Mouse (Mus musculus): ENCODE data around the gene Rrp7a. TPM values are rescaled to one million over a fixed set of nuclear protein-coding genes. Genes with fewer than 3 reads are reported as not detected.

Gene Rrp7a
- polyA plus RNA-seq, 1 experiment, result 109 TPM

DNA sequence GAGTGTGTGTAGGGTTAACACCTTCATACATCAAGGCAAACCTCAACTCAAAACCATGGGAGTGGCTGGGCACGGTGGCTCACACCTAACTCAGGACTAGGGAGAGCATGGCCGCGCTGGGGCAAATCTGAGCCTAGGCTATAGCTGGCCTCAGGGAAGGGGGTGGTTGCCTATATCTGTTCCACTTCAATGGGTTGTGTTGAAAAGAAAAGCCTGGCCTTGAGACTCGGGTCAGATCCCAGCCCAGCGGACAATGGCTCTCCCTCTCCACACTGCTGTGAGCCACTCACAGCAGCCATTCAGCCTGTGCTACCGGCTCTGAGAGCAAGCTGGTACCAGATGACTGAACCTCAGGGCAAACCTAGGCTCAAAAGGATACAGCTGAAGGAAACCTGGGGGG is 7.5 kb downstream of the Rrp7a start:
- DNase-seq (ENCODE audit: extremely low spot score in 1 of 2, low spot score in 1 of 2), result no peak

DNA sequence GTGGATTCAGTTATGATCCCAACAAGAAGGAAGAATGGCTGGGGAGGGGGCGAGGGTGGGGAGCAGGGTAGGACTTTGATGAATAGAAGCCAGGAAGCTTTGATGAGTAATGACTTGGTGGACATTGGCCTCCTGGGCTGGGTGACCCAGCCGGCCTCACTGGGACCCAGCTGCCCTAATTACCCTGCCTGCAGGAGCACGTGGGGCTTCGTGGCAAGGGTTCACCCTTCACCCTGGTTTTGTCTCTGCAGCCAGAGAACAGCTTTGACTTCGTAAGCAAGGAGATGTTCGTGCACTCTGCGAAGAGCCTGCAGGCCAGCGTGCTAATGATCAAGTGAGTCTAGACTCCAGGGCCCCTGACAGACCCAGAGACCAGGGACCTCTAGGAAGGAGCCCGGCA is 8.5 kb downstream of the Rrp7a start:
- DNase-seq (ENCODE audit: extremely low spot score in 1 of 2, low spot score in 1 of 2), result no peak

DNA sequence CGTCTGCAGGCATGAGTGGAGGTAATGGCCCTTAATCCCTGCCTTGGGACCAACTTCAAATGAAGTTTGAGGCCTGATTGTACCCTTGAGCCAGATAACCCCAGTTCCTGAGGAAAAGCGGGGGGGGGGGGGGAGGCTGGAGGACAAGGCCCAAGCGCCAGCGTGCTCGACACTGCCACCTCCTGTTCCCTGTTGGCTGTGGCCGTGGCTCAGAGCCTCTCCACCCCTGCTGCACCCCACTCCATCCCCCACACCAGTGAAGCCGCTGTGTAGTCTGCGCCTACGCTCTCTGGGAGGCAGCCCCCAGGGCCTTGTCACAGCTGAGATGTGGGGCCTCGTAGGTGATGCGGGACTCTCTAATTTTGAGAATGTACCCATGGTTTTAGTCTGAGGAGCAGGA is 9.7 kb downstream of the Rrp7a start:
- peak in 1 of 2 experiments; percentile 79 for DNase-seq (ENCODE audit: extremely low spot score in 1 of 2, low spot score in 1 of 2)

DNA sequence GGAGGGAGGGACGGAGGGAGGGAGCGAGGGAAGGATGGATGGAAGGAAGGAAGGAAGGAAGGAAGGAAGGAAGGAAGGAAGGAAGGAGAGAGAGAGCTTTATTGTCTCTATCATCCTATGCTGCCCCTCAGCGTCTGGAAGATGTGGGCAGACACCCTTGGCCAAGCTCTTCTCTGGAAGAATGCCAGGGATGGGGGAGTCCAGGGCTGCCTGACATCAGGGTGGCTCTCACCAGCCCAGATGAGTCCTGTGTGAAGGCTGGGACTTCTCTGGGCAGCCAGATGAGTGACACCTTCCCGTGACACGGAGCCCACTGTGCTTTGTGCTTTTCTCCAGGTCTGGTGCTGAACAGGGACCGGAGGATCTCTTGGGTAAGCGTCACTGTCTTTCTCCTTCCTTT is 10.7 kb downstream of the Rrp7a start:
- no peak for DNase-seq (ENCODE audit: extremely low spot score in 1 of 2, low spot score in 1 of 2)

DNA sequence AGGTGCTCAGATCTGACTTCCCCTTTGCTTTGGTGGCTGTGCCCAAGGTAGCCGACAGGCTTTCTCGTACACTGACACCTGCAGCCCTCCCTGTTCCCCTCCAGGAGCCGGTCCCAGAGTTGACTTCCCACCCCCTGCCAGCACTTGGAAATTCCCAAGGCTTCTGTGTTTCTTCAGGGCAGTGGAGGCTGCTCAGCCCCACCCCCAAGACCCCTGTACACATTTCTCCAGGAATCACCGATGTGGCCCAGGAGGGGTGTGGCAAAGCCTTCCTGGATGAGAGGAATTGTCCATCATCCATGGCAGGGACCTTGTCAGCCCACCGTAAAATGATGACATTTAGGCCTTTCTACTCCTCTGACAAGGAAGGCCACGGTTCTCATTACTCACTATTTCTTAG is 11.3 kb downstream of the Rrp7a start:
- no peak for DNase-seq (ENCODE audit: extremely low spot score in 1 of 2, low spot score in 1 of 2)

DNA sequence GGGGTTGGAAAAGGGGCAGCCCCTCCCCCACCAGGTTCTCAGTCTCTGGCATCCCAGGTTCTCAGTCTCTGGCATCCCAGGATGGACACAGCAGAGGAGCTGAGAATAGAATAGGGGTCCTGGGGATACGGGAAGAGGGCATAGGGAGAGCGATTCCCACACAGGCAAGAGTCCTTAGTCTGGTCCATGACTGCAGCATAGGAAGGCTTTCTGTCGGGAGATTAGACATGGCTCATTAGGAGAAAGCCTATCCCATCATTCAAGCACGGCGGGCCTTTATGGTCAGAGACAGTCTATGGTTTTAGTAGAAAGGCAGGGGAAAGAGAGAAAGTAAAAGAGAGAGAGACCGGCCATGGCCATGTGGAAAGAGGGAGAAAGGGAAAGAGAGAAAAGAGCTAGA is 14.8 kb downstream of the Rrp7a start:
- DNase-seq (ENCODE audit: extremely low spot score in 1 of 2, low spot score in 1 of 2), result no peak

DNA sequence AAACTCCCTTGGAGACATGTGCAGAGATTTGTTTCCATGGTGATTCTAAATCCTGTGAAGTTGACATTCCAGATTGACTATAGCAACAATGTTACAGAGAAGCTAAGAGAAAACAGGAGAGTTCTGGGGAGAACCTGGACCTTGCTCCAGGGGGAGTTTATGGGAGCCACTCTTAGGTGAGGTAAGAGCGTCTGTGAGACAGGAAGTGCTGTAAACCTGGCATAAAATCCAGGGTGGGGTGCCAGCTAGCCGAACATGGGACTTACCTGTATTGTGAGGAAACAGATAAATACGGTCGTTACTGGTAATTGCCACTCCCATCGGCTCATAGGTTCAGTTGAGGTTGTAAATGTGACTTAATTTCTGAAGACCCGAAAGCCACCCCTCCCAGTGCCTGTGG is 16.2 kb downstream of the Rrp7a start:
- no peak for DNase-seq (ENCODE audit: extremely low spot score in 1 of 2, low spot score in 1 of 2)

DNA sequence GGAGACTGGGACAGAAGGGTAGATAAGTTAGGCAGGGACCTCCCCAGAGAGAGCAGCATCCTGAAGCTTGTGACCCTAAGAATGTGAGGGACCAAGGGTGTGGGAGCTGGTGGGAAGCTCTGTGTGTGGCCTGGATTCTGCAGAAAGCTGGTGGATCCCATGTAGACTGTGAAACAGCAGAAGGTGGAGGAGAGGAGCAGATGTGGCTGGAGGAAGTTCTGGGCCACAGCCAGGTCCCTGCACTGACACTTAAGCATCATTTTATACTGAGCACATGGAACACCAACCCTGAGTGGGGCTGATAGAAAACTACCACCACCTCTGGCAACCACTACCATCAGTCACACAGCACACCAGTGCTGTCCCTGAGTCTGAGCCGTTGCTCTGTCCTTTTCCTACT is 19.5 kb downstream of the Rrp7a start:
- DNase-seq (ENCODE audit: extremely low spot score in 1 of 2, low spot score in 1 of 2), result peak in 1 of 2 experiments; percentile 67

DNA sequence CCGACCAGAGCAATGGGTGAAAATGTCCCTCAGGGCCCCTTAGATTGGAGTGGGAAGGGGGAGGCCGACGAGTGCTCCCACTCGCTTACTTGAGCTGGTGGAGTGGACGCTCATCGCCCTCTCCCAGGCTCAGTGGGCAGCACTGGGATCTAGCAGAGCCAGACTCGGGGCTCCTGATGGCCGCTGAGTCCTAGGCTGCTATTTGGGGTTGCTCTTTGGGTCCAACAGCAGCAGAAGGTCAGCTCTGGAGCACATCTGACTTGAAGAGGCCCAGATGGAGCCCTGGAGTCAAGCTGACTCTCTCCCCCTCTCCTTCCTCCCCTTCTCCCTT is 22.3 kb downstream of the Rrp7a start:
- no peak for DNase-seq (ENCODE audit: extremely low spot score in 1 of 2, low spot score in 1 of 2)

DNA sequence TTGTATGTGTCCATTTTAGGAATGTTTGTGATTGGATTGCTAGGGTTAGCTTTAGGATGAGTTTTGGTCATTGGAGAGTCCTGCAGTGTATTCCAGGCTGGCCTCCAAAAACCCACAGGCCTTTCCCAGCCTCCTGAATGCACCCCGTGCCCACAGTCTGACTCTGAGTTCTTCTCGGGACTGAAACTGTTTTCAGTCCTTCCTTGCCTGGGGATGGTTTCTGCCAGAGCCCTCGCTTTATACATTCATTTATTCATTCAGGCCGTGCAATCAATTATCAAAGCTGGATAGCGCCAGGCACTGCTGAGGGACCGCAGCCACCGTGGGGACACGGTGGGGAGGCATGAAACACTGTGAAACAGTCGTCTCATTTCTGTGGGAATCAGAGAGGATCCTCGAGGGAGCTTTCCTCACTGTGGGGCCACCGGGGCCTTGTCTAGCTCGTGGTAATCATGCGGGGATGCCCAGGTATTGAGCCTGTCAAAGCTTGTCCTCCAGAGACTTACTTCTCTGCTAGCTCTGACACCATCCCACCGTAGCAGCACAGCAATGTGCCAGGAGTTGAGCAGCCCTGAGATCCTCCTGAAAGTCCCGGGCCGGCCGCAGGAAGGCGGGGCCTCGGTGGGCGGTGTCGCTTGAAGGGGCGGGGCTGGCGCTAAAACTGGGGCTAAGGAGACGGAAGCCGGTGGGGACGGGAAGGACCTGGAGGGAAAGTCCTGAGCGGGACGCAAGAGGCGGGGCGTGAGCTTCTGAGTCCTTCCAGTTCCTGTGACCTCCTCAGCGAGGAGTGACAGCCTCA is 22.9 kb downstream of the Rrp7a start:
- peak in 1 of 2 experiments; percentile 61 for DNase-seq (ENCODE audit: extremely low spot score in 1 of 2, low spot score in 1 of 2)

DNA sequence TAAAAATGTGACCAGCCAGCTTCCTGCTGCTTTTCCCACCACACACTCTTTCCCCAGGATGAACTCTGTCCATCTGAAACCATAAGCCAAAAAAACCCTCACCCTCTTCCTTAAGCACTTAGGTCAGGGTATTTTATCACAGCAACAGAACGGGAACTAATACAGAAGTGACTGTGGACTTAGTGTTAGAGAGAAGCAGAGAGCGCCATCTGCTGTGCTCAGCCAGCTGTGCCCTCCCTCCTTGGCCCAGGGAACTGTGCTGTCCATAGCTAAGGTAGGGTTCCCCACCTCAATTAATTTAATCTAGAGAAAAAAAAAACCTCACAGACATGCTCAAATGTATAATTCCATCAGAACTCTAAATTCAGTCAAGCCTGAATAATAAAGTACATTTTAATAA is 26.7 kb downstream of the Rrp7a start:
- DNase-seq (ENCODE audit: extremely low spot score in 1 of 2, low spot score in 1 of 2), result no peak

DNA sequence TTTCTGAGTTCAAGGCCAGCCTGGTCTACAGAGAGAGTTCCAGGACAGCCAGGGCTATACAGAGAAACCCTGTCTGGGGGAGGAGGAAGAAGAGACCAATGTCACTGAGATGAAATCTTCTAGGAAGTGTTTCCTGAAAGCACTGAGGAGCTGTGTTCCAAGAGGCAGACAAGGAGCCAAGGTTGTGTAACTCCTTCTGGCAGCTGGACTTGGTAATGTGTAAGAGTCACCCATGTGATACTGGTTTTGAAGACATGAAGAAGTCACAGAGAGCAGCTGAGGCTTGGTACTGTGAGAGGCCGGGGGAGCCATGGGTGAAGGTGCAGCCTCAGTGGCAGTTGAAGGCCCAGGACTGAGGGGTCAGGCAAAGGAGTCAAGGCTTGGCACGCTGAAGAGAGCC is 28.9 kb downstream of the Rrp7a start:
- no peak for DNase-seq (ENCODE audit: extremely low spot score in 1 of 2, low spot score in 1 of 2)

DNA sequence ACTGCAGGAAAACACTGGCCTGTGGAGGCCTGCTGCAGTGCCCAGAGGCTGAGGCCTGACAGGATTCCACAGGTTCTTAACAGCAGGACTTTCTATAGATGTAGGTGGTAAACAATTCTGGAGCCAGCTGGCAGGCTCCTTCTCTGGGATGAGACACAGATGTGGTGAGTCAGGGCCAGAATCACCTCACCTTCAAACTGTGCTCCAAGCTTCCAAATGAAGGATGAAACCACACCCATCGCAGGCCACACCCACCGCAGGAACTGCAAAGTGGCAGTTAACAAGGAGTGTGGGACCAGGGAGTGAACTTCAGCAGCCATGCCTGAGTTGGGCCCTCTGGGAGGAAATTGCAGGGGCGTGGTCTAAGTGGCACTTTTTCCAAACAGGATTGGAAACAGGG is 31.7 kb downstream of the Rrp7a start:
- no peak for DNase-seq (ENCODE audit: extremely low spot score in 1 of 2, low spot score in 1 of 2)

DNA sequence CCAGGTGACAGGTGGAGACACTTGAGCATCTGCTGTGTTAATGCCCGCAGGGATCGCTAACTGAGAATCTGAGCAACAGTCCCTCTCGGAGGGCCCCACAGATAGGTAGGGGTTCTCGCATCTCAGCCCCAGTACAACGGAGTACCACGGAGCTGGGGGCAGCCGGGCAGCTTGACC is 33.3 kb downstream of the Rrp7a start, which contains the start of gene Serhl:
TSS of gene Serhl (plus strand) at position 78 of the 177 bp plus-strand sequence.
- no peak for DNase-seq (ENCODE audit: extremely low spot score in 1 of 2, low spot score in 1 of 2)

DNA sequence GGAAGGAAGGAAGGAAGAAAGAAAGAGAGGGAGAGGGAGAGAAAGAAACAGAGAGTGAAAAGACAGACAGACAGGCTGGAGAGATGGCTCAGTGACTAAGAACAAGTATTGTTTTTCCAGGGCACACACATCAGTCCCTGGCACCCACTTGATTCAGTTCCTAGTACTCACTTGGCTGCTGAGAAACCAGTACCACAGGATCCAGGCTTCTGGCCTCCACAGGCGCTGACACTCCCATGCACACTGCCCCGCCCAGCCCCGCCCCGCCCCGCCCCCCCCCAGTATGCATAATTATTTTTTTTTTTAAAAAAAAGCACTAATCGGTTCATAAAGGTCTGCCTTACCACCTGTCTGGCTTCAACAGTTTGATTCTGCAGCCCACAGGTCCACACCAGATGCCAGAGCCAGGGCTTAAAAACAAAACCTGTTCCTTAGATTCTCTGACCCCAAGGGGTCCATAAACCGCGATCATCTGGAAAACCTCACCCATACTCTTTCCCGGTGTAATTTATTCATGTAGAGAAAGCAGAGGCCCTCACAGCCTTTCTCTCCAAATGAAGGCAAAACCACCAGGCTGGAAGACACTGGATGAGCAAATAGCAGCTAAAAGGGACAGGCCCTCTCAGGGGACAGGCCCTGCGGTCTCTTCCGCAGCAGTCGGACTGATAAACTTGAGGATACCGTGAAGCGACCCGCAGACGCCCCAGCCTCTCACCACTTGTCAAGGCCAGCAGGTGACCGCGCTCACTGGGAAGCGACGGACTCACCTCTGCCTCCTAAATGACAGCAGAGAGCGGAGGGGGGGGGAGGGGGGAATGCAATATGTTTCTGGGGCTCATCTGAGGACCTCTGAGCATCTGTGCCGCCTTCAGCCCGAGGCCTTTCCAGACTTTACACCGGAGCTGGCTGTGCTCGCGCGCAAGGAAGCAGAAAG is 33.8 kb downstream of the Rrp7a start:
- DNase-seq (ENCODE audit: extremely low spot score in 1 of 2, low spot score in 1 of 2), result no peak

DNA sequence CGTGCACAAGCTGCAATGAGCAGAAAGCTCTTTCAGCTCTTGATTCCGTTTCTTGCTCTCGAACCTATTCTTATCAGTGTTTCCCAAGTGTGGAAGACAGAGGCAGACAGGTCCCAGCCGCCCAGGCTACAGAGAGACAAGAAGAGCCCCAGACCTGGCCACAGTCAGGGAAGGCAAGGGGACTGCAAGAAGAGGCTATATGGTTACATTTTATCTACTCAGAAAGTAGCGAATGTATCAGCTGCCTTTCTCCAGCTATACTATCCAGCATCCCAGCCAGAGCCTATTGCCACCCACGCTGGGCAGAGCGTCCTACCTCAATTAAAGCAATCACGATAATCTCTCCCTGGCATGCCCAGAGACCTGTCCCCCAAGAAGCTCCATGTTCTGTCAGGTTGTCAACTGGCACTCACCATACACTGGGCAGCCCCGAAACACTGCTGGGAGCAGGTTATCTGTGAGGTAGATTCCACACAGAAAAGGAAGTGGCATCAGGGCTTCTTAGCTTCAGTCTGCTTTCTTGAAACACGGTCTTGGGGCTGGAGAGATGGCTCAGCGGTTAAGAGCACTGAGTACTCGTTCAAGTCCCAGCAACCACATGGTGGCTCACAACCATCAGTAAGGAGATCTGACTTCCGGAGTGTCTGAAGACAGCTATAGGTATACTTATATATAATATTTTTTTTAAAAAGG is 35.8 kb downstream of the Rrp7a start:
- no peak for DNase-seq (ENCODE audit: extremely low spot score in 1 of 2, low spot score in 1 of 2)

DNA sequence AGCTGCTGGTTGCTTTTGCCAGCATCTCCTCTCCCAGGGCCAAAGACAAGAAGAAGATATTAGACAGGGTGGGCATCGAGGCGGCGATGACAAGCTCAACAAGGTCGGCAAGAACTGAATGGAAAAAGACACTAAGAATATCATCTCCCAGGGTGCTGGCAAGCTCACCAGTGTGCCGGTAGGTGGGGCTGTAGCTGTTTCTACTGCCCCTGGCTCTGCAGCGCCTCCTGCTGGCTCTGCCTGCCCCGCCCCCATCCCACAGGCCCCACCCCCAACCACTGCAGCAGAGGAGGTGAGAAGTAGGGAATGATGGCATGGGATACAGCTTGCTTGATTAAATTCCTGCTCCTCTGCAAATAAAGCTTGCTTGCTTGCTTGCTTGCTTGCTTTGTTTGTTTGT is 36.7 kb downstream of the Rrp7a start:
- DNase-seq (ENCODE audit: extremely low spot score in 1 of 2, low spot score in 1 of 2), result peak in 1 of 2 experiments; percentile 42

DNA sequence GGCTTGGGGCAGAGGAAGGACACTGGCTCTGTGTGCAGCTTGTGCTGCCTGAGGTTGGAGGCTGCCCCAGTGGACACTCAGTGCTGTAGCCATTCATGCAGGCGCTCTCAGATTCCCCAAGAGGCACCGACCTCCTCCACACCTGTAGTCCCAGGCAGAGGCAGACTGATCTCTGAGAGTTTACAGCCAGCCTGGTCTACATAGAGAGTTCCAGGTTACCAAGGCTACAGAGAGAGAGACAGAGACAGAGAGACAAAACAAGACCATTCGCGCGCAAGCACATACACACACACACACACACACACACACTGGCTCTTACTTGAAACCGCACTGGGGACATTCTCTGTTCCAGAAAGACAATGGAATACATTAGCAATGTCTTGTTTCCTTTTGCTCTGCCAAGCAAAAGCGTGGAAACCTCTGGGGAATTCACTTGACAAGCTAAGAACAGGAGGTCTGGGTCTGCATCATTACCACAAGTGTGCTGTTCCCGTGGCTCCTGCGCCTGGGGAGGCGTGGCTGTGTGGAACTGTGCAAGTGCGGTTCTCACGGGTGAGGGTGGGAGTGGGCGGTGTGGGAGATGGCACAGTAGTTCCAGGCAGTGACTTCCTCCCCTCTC is 38.5 kb downstream of the Rrp7a start:
- peak in 1 of 2 experiments; percentile 43 for DNase-seq (ENCODE audit: extremely low spot score in 1 of 2, low spot score in 1 of 2)

DNA sequence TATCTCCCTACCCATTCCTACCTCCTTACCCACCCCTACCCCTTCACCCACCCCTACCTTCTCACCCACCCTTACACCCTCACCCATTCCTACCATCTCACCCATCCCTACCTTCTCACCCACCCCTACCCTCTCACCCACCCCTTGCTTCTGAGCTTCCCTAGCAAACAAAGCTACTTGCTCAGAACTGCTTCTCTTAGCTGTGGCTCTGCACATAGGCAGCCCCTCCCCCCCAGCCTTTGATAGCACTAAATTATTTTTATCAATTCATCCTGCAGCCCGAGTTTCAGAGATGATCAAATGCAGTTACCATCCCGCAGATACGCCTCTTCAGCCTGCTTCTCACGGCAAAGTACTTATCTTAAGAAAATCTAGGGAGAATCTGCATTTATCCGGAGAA is 39.1 kb downstream of the Rrp7a start:
- DNase-seq (ENCODE audit: extremely low spot score in 1 of 2, low spot score in 1 of 2), result peak in 1 of 2 experiments; percentile 49

DNA sequence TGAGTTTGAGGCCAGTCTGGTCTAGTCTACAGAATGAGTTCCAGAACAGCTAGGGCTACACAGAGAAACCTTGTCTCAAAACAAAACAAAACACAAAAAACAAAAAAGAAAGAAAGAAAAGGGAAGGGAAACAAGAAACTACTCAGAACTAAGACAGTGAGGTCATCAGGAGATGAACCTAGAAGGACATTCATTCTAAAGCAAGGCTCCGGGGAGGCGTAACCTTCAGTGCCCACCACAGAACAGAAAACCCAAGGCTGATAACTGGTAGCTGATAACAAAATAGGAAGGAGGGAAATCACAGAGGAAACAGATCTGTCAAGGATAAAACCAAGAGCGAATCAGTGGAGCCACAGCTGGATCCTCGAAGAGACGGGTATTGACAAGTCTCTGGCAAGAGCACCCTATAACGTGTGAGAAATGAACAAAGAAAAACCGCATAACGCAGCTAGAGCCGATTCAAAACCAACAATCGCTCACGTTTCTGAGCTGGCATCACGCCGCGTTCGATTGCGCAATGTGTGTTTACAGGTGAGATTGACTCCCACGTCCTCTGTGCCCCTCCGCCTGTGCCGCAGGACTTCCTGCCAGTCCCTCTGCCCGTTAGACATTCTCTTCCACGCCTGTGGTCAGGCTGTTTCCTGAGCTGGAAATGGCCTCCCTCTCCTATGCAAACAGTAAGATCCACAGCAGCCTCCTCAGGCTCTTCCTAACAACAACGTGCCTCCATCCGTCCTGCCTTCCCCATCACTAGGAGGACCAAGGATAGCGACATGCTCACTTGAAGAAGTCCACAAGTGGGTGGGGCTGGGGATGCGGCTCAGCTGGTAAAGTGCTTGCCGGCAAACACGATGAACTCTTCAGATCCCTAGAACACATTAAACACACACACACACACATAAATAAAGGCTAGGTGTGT is 46.7 kb downstream of the Rrp7a start:
- DNase-seq (ENCODE audit: extremely low spot score in 1 of 2, low spot score in 1 of 2), result no peak

All from frontal cortex, adult 2 months (tissue).